In genomic region chr8:95932841-95933240, GRCm38 (mm10) we compare ENCODE assay signal across 22 mouse cellular contexts. TPM values are rescaled to one million over a fixed set of nuclear protein-coding genes. Genes with fewer than 3 reads are reported as not detected.
A peak's percentile ranks its signal among the peaks of the same experiment; 100 is the strongest.
DNase-seq lines count a peak whose midpoint lies in the region; ATAC-seq and TF ChIP-seq lines count a peak whose summit lies in the region.
"Had no signal": no experiment of that assay in that cellular context is flagged by ENCODE, and none has a peak within 500 bp of the region (broad histone marks: within the 10 kb centered on the region; RNA-seq: fewer than 3 reads in every experiment).

No protein-coding gene starts in this region.

- 67% methylated on average over 5 of the region's 5 CpGs for WGBS in forebrain, postnatal 0 days
- 94% methylated on average over 5 of the region's 5 CpGs for WGBS in forebrain, embryonic 12.5 days
- 81% methylated on average over 5 of the region's 5 CpGs for WGBS in liver, adult 2 months
- WGBS in liver, postnatal 0 days (ENCODE audit: insufficient replicate concordance): 79% methylated on average over 5 of the region's 5 CpGs
- 90% methylated on average over 5 of the region's 5 CpGs for WGBS in hindbrain, embryonic 11.5 days

- no peak for TF ChIP-seq EP300 in liver, postnatal 0 days (IDR thresholded peaks at IDR 0.05; ENCODE audit: low read depth)

- ATAC-seq in forebrain, postnatal 0 days: peak; percentile 56; the same call in 1 of the 2 replicates
- ATAC-seq in forebrain, embryonic 12.5 days (ENCODE audit: low FRiP score): no peak
- no peak for ATAC-seq in liver, postnatal 0 days
- ATAC-seq in hindbrain, embryonic 11.5 days (ENCODE audit: low FRiP score): no peak
- ATAC-seq: CD4-positive, CD25-positive, alpha-beta regulatory T cell, adult 4 months; intestine, embryonic 16.5 days had no signal

- H3K27ac ChIP-seq in forebrain, postnatal 0 days (ENCODE audit: low read depth, low read length): no peak overlapping the region
- no peak overlapping the region for H3K27ac ChIP-seq in forebrain, embryonic 12.5 days
- H3K27ac ChIP-seq in liver, adult 2 months (replicated peaks; ENCODE audit: insufficient read depth, low read depth, low read length): no peak overlapping the region
- H3K27ac ChIP-seq in liver, postnatal 0 days (ENCODE audit: low read depth): no peak overlapping the region
- no peak overlapping the region for H3K27ac ChIP-seq in hindbrain, embryonic 11.5 days (ENCODE audit: low read depth, low read length)
- H3K27ac ChIP-seq: embryonic facial prominence, embryonic 12.5 days; heart, adult 2 months; heart, embryonic 15.5 days; hindbrain, embryonic 10.5 days; hindbrain, embryonic 15.5 days had no signal

- no peaks in the 10 kb centered on the region for H3K36me3 ChIP-seq in forebrain, postnatal 0 days (ENCODE audit: insufficient read depth)
- H3K36me3 ChIP-seq in forebrain, embryonic 12.5 days (replicated peaks): no peaks in the 10 kb centered on the region
- no peaks in the 10 kb centered on the region for H3K36me3 ChIP-seq in liver, adult 2 months (ENCODE audit: control insufficient read depth, insufficient read depth, low read length)
- no peaks in the 10 kb centered on the region for H3K36me3 ChIP-seq in liver, postnatal 0 days (replicated peaks; ENCODE audit: insufficient read depth, low read length)
- no peaks in the 10 kb centered on the region for H3K36me3 ChIP-seq in hindbrain, embryonic 11.5 days (ENCODE audit: control insufficient read depth, insufficient read depth, low read length)
- H3K36me3 ChIP-seq: embryonic facial prominence, embryonic 12.5 days; G1E; heart, embryonic 15.5 days; hindbrain, embryonic 10.5 days; hindbrain, embryonic 15.5 days had no signal

- no peak overlapping the region for H3K4me3 ChIP-seq in forebrain, postnatal 0 days (ENCODE audit: low read depth, low read length)
- no peak overlapping the region for H3K4me3 ChIP-seq in forebrain, embryonic 12.5 days (replicated peaks)
- H3K4me3 ChIP-seq in liver, adult 2 months (ENCODE audit: insufficient read depth, low read depth, low read length): no peak overlapping the region
- no peak overlapping the region for H3K4me3 ChIP-seq in liver, postnatal 0 days (ENCODE audit: low read depth, low read length)
- no peak overlapping the region for H3K4me3 ChIP-seq in hindbrain, embryonic 11.5 days (ENCODE audit: low read depth, low read length)
- H3K4me3 ChIP-seq: embryonic facial prominence, embryonic 12.5 days; heart, adult 2 months; heart, embryonic 15.5 days; hindbrain, embryonic 10.5 days; hindbrain, embryonic 15.5 days had no signal

- no peaks in the 10 kb centered on the region for H3K79me2 ChIP-seq in liver, adult 2 months (ENCODE audit: control insufficient read depth, insufficient read depth, low read length)

- H3K4me2 ChIP-seq in forebrain, postnatal 0 days (ENCODE audit: low read depth): no peak overlapping the region
- H3K4me2 ChIP-seq in forebrain, embryonic 12.5 days: no peak overlapping the region
- H3K4me2 ChIP-seq in liver, postnatal 0 days (ENCODE audit: low read depth, low read length): no peak overlapping the region
- H3K4me2 ChIP-seq in hindbrain, embryonic 11.5 days (replicated peaks; ENCODE audit: low read depth, low read length): no peak overlapping the region
- H3K4me2 ChIP-seq: embryonic facial prominence, embryonic 12.5 days; heart, embryonic 11.5 days; heart, embryonic 15.5 days; hindbrain, embryonic 15.5 days had no signal

- H3K9me3 ChIP-seq in forebrain, postnatal 0 days (ENCODE audit: low read length): no peaks in the 10 kb centered on the region
- no peaks in the 10 kb centered on the region for H3K9me3 ChIP-seq in forebrain, embryonic 12.5 days
- H3K9me3 ChIP-seq in liver, postnatal 0 days (ENCODE audit: low read length): no peaks in the 10 kb centered on the region
- H3K9me3 ChIP-seq in hindbrain, embryonic 11.5 days (ENCODE audit: control insufficient read depth, low read length): no peaks in the 10 kb centered on the region
- H3K9me3 ChIP-seq: embryonic facial prominence, embryonic 12.5 days; G1E; heart, embryonic 15.5 days; hindbrain, embryonic 10.5 days; hindbrain, embryonic 15.5 days had no signal

- H3K9ac ChIP-seq in forebrain, postnatal 0 days: no peak overlapping the region
- no peak overlapping the region for H3K9ac ChIP-seq in forebrain, embryonic 12.5 days
- H3K9ac ChIP-seq in liver, adult 2 months (ENCODE audit: low read depth, low read length): no peak overlapping the region
- no peak overlapping the region for H3K9ac ChIP-seq in liver, postnatal 0 days (replicated peaks)
- no peak overlapping the region for H3K9ac ChIP-seq in hindbrain, embryonic 11.5 days (ENCODE audit: low read depth, low read length)
- H3K9ac ChIP-seq: embryonic facial prominence, embryonic 12.5 days; heart, embryonic 15.5 days; hindbrain, embryonic 15.5 days had no signal

- H3K27me3 ChIP-seq in forebrain, postnatal 0 days (ENCODE audit: insufficient read depth, low read length): no peaks in the 10 kb centered on the region
- no peaks in the 10 kb centered on the region for H3K27me3 ChIP-seq in forebrain, embryonic 12.5 days
- H3K27me3 ChIP-seq in liver, adult 2 months (ENCODE audit: control insufficient read depth, insufficient read depth, low read length): no peaks in the 10 kb centered on the region
- H3K27me3 ChIP-seq in liver, postnatal 0 days (ENCODE audit: insufficient read depth, low read length): no peaks in the 10 kb centered on the region
- H3K27me3 ChIP-seq in hindbrain, embryonic 11.5 days (ENCODE audit: control insufficient read depth, insufficient read depth, low read length): no peaks in the 10 kb centered on the region
- H3K27me3 ChIP-seq: embryonic facial prominence, embryonic 12.5 days; heart, embryonic 15.5 days; hindbrain, embryonic 15.5 days had no signal

- no peak for TF ChIP-seq CTCF in forebrain, postnatal 0 days (IDR thresholded peaks at IDR 0.05; ENCODE audit: low read depth)
- TF ChIP-seq CTCF in liver, adult 2 months (IDR thresholded peaks at IDR 0.05; ENCODE audit: low read depth, low read length): no peak
- TF ChIP-seq CTCF in liver, postnatal 0 days (IDR thresholded peaks at IDR 0.05; ENCODE audit: low read depth): no peak

- TF ChIP-seq POLR2A in liver, adult 2 months (IDR thresholded peaks at IDR 0.05; ENCODE audit: extremely low read depth, insufficient read depth, low read length): no peak

- no peaks in the 10 kb centered on the region for H3K4me1 ChIP-seq in forebrain, postnatal 0 days (ENCODE audit: insufficient read depth)
- no peaks in the 10 kb centered on the region for H3K4me1 ChIP-seq in forebrain, embryonic 12.5 days
- H3K4me1 ChIP-seq in liver, adult 2 months (ENCODE audit: control insufficient read depth, insufficient read depth, low read length): no peaks in the 10 kb centered on the region
- H3K4me1 ChIP-seq in liver, postnatal 0 days (ENCODE audit: insufficient read depth): no peaks in the 10 kb centered on the region
- no peaks in the 10 kb centered on the region for H3K4me1 ChIP-seq in hindbrain, embryonic 11.5 days (replicated peaks; ENCODE audit: control insufficient read depth, insufficient read depth, low read length)
- H3K4me1 ChIP-seq: embryonic facial prominence, embryonic 12.5 days; heart, embryonic 15.5 days; hindbrain, embryonic 15.5 days had no signal

- DNase-seq in adrenal gland, postnatal 14 days: peak; percentile 7
- no peak for DNase-seq in adrenal gland, postnatal 25 days
- DNase-seq in forebrain, postnatal 0 days: peak; percentile 74
- peak; percentile 8 for DNase-seq in liver, adult 2 months (ENCODE audit: extremely low read depth, low read depth, low spot score)
- DNase-seq in liver, postnatal 0 days: no peak
- no peak for DNase-seq in hindbrain, embryonic 11.5 days (ENCODE audit: low spot score)
- DNase-seq: adrenal gland, postnatal 10 days; B cell, adult 2 months; cerebellum, adult 11-12 months; cerebellum, adult 9-11 months; gastrocnemius, postnatal 10 days; heart, adult 2 months; kidney, adult 2 months had no signal

RNA-seq across cellular contexts. Expression of gene Got2, which starts 44.5 kb away (rescaled TPM):
- total RNA-seq in adrenal gland, postnatal 14 days (2021): 99.6 and 129 TPM in 2 replicates
- 121 and 127 TPM in 2 replicates for total RNA-seq in adrenal gland, postnatal 25 days (2021)
- total RNA-seq in forebrain, postnatal 0 days (2014; rRNA removed): 172 and 198 TPM in 2 replicates
- 190 and 208 TPM in 2 replicates for polyA plus RNA-seq in forebrain, postnatal 0 days (2015; fragmentation: Nextera tagmentation; extraction: Ambion mirVana)
- polyA plus RNA-seq in forebrain, embryonic 12.5 days (2016; fragmentation: Nextera tagmentation; extraction: Ambion mirVana): 167 and 176 TPM in 2 replicates
- 271 and 323 TPM in 2 replicates for total RNA-seq in liver, adult 2 months (2014; rRNA removed)
- polyA plus RNA-seq in liver, adult 2 months (2012; rRNA removed): 350 and 393 TPM in 2 replicates
- 299 and 308 TPM in 2 replicates for polyA plus RNA-seq in liver, postnatal 0 days (2015; fragmentation: Nextera tagmentation; extraction: Ambion mirVana)
- 82.5 and 84.8 TPM in 2 replicates for polyA plus RNA-seq in hindbrain, embryonic 11.5 days (2014; fragmentation: Nextera tagmentation; extraction: Ambion mirVana)

Comparison
In these comparisons a context has a peak if more than half of its experiments do, and no peak if none do; other contexts are left out.
1. DNase-seq: peak in adrenal gland, postnatal 14 days (single experiment), forebrain, postnatal 0 days (single experiment) and liver, adult 2 months (single experiment); none in adrenal gland, postnatal 25 days (single experiment), liver, postnatal 0 days (single experiment) and hindbrain, embryonic 11.5 days (single experiment).